Mouse (Mus musculus) thymus, adult 2 months (tissue): ENCODE results near the gene Ezh1.

ENCODE experiments used
- CTCF ChIP-seq: fragments of 200-500 bp; IDR thresholded peaks from 2 replicates; pipeline ENCODE4 v1.5.1; 2012; ENCODE audit warnings: mild to moderate bottlenecking, control low read depth, low read length, moderate library complexity, borderline replicate concordance; ENCODE audit not compliant: control insufficient read depth, poor library complexity, insufficient read depth; ENCODE audit errors: extremely low read depth
- POLR2A ChIP-seq: fragments of 200-500 bp; IDR thresholded peaks from 2 replicates; pipeline ENCODE4 v1.6.1; 2012; ENCODE audit warnings: mild to moderate bottlenecking, low read length, control low read depth, moderate library complexity; ENCODE audit not compliant: control insufficient read depth, poor library complexity, insufficient read depth; ENCODE audit errors: extremely low read depth

GRCm38 (mm10) chr11:101192646-101193045, 33.6 kb downstream of the Ezh1 start:
- TF ChIP-seq CTCF (no peak), POLR2A (no peak)
